Mouse (Mus musculus): ENCODE measurements around the gene Eps8l1.
A peak's percentile ranks its signal among the peaks of the same experiment; 100 is the strongest.
"Not testable (repeated sequence)": the region's sequence is repeated elsewhere in the genome, so short reads cannot be mapped to it uniquely, and the experiment has no call there.

The Eps8l1 gene

DNA sequence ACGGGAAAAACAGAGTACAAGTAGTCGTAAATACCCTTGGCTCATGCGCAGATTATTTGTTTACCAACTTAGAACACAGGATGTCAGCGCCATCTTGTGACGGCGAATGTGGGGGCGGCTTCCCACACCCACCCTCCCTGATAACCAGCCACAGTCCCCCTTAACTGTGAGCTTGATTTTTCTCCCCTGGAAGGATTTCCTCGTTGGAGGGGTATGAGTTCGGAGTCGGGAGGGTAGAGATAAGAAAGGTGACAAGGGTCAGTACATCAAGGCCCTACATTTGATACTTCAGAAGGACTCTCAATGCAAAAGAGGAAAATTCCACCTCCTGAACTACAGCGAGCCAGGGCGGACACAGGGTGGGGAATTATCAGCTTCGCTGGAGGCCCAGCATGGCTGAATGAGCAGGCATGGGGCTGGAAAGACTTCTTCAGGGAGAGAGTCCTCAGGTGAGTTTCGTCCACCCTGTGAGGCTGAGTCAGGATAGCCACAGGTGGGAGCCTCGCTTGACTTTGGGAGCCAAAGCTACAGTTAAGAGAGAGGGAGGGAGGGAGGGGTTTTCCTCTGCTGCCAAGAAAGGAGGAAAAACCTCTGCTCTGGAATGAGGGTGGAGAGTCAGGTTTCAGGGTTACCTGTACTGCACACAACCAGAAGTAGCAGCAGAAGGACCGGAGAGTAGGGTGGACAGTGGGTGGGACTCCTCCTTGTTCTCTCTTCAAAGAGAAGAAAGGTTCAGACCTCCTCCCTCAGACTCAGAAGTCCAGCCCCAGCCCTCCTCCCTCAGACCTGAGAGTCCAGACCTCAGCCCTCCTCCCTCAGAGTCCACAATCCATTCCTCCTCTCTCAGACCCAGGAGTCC lies at the start of gene Eps8l1:
Gene Eps8l1 (plus strand): TSS at position 99 of the 859 bp plus-strand sequence.
- no peak for DNase-seq (ENCODE audit: low read depth, low spot score)

DNA sequence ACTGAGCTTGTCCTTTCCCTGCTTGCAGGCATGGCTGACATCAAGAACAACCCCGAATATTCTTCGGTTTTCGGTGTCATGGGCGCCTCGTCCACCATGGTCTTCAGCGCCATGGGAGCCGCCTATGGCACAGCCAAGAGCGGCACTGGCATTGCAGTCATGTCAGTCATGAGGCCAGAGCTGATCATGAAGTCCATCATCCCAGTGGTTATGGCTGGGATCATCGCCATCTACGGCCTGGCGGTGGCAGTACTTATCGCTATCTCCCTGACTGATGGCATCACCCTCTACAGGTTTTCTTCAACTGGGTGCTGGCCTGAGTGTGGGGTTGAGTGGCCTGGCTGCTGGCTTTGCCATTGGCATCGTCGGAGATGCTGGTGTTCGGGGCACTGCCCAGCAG lies 48.1 kb upstream of the Eps8l1 start:
- DNase-seq (ENCODE audit: low read depth, low spot score), result not testable (repeated sequence)

DNA sequence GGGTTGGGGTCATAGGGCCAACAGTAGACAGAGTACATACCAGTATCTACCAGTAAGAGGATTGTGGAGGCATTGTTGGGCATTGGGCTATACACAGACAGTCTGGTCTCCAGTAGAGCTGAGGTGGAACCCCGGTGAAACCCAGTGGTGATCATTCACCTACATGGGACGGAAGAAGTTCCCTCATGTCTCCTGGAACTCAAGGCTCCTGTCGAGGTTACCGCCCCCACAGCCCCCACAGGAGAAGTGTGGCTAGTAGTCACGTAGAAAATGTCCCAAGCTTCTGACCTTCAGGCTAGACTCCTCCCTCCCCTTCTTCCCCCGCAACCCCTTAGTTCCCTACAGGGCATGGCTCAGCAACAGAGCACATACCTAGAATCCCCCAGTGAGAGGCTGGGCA lies 40.8 kb upstream of the Eps8l1 start:
- DNase-seq (ENCODE audit: low read depth, low spot score), result no peak

DNA sequence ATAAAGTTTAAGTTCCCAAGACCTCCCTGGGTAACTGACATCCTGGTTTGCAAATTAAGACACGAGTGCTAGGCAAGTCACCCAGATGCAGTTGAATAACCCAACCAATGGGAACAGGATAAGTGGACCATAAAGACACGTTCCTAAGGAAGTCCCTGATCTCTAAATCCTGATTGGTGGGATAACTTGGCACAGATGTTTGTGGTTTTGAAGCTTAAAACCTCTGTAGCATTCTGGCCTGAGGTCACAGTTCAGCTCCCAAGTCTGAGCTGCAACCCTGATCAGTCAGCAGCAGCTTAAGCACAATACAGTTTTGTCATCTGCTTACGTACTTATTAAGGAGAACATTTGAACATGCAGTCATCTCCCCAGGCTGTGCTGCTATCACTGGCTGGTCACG lies 40.2 kb upstream of the Eps8l1 start:
- DNase-seq (ENCODE audit: low read depth, low spot score), result no peak

DNA sequence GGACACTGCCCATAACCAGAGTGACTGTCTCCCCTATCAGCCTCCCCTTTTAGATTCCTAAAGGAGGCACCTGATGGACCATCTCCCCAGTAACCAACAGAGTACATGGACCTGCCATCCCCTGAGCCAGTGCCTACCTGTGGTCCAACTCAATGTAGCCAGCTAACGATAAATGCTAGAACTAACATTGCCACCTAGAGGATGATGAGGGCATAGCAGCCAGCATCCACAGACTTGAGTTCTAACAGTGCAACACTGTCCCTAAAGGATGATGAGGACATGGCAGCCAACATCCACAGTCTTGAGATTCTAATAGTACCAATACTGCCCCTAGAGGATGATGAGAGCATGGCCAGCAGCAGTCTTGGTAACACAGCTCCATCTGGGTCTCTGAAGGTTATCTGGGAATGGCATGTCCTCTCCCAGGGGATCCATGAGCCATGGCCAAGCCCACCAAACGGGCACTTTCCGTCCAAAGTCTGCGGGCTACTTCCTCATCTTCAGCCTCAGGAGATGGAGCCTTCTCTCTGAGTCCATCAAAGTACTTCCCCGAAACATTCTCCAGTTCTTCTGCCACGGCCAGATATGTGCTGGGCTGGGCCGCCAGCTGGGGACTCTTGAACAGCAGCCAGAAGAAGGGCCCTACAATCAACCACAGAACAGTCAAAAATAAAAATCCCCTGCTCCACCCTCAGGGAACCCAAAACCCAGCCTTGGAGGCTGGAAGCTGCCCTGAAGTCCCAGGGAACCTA lies 33.1 kb upstream of the Eps8l1 start:
- peak; percentile 81 for DNase-seq (ENCODE audit: low read depth, low spot score)

DNA sequence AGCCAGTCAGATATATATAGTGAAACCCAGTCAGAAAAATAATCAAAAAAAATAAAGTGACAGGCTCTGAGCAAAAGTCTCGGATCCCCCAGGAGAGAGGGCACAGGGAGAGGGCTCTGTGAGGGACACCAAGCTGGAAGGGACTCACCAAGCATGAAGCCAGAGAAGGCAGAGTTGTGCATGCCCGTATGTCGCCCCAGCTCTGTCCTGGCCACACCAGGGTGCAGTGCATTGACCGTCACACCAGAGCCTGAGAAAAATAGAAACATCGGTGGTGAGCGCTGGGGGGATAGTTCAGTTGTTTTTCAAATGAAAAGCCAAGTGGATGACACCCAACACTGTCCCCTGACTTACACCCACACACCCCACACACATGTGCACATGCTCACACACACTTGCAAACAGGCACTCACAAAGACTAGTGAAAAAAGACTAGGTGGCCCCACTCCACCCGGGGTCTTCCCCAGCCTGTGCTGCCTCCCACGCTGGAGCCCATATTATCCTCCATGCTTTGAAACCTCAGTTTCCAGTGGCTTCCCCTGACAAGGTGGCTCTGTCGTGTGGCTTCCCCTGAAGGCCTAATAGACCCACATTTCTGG lies 30.1 kb upstream of the Eps8l1 start:
- no peak for DNase-seq (ENCODE audit: low read depth, low spot score)

DNA sequence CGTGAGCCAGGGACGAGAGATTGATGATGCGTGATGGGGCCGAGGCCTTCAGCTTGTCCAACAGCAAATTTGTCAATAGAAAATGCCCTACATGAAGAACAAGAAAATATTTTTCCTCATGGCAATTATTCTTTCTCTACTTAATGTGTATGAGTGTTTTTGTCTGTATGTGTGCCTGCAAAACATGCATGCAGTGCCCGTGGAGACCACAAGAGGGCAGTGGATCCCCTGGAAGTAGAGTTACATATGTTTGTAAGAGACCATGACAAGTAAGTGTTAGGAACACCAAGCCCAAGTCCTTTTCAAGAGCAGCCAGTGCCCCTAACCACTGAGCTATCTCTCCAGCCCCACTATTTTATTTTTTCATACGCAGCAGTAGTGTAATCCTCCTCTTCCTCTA lies 28.9 kb upstream of the Eps8l1 start:
- peak; percentile 42 for DNase-seq (ENCODE audit: low read depth, low spot score)

DNA sequence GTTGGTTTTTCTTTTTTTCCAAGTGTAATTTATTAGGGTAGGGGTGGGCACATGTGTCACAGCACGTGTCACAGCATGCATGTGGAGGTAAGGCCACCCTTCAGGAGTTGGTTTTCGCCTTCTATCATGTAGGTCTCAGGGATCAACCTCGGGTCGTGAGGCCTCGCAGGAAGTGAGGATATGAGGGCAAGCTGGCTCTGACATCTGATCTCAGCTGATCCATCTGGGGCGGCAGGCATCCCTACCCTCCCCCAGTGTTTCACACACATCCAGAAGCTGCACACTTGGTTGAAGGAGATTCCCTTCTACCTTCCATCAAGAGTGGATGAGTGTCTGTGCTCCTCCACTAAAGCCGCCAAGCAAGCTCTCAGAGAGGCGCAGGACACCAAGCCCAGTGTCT lies 28.4 kb upstream of the Eps8l1 start:
- DNase-seq (ENCODE audit: low read depth, low spot score), result no peak

DNA sequence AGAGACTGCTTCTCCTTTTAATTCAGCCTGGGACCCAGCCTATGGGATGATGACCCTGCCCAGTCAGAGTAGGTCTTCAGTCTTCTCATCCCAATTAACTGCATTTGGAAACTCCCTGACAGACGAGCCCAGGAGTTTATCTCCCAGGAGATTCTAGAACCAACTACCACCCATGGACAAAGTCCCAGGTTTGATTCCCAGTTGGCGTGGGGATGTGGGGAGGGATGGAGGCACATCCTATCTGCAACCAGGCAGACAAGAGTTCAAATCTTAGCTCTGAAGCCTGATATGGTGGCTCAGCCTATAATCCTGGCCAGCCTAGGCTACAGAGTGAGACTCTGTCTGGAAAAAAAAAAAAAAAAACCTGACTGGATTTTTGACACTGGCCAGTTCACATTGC lies 22.8 kb upstream of the Eps8l1 start:
- no peak for DNase-seq (ENCODE audit: low read depth, low spot score)

DNA sequence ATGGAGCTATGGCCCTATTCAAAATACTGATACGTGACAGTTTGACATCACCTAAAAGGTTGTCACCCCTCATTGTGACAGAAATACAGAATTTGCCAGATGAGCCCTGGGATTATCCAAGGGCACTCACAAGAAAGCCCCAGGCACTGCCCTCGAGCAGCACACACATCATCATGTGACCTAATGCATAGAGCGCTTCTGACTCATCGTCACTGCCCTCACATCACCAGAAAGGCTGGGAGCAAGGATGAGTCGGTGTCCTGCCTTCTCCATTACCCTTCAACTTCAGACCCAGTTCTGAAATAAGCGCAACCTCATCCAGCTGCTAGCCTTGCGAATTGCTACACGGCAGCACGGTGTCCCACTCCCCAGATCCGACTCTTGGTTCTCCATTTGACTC lies 19.9 kb upstream of the Eps8l1 start:
- DNase-seq (ENCODE audit: low read depth, low spot score), result no peak

DNA sequence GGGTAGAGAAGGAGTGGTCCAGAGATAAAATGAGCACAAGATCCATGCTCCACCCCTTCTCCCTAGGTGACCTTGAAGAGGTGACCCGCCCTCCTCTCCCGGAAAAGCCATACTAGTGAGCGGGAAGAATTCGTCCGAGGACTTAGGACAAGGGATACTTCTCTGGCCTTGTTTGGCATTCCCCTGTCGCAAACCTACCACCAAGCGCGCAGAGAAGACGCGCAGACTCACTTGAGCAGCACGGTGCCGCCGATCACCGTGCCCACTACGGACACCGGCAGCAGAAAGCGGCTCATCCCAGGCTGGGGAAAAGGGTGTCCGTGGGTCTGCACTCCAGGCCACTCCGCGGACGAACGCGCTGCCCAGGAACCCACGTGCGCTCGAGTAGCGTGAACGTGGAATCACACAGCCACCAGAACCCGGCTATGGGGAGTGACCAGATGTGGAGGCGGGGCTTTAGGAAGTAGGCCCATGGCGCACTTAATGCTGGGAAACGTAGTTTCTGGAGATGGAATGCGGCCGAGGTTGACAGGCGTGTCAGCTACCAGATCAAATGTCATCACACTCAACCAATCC lies 15.2 kb upstream of the Eps8l1 start, which contains the start of gene Rdh13:
Gene Rdh13 (minus strand): TSS at position 434 of the 576 bp plus-strand sequence.
- peak; percentile 58 for DNase-seq (ENCODE audit: low read depth, low spot score)

DNA sequence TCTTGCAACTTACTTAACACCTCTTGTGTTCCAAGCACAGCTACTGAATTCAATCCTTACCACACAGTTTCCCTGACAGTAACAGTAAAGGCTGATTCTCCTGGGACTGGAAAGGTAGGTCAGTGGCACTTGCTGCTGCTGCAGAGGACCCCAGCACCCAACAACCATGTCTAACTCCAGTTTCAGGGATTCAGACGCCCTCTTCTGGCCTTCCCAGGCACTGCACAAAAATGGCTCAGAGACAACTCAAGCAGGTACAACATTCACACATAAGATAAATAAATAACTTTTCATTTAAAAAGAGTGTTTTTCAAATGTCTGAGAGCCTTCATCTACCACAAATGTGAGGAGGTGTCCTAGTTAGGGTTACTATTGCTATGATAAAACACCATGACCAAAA lies 13.3 kb upstream of the Eps8l1 start:
- DNase-seq (ENCODE audit: low read depth, low spot score), result peak; percentile 17

DNA sequence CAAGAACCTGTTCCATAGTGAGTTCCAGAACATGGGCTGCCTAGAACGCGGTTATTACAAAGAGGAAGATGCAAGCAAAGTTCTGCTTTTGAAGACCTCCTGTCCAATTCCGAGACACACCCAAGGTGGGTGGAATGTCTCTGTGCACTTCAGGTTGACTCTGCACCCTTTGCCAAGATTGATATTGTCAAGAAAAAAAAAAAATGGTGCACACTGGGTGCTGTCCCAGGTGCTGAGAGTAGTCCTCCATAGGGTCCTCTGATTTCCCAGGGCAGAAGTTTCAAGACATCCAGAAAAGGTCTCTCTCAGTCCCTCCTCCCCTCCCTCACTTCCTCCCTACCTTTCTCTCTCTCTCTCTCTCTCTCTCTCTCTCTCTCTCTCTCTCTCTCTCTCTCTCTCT lies 12.0 kb upstream of the Eps8l1 start:
- DNase-seq (ENCODE audit: low read depth, low spot score), result no peak

DNA sequence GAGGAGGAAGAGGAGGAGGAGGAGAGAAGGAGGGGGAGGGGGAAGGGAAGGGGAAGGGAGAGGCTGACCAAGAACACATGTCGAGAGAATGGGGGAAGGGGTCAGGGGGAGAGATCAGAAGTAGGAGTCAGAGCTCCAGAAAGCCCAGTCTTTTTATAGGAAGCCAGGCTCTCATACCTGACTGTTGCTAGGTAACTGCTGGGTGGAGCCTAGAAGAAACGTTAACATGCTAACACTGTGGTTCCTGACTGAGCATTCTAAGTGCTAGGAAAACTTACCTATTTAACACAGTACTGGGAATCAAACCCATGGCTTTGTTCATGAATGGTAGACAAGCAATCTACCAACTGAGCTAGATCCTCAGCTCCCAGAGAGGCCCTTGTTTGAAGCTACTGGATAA lies 11.3 kb upstream of the Eps8l1 start:
- no peak for DNase-seq (ENCODE audit: low read depth, low spot score)

DNA sequence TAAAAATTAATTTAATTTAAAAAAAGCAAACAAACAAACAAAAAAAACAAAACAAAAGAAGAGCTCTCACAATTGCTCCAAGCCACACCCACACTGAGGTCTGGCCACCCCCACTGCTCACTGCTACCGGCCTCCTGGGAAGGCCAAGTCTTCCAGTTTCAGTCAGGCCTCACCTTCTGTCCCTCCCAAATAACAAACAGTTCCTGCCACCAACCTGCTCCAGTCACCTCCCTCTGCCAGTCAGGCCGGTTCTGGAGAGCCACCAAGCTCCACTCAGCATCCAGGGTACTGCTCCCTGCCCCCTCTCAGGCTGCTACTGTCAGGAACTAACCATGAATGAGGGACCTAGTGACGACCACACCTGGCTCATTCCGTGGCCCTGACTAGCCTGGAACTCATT lies 7.8 kb upstream of the Eps8l1 start:
- DNase-seq (ENCODE audit: low read depth, low spot score), result no peak

DNA sequence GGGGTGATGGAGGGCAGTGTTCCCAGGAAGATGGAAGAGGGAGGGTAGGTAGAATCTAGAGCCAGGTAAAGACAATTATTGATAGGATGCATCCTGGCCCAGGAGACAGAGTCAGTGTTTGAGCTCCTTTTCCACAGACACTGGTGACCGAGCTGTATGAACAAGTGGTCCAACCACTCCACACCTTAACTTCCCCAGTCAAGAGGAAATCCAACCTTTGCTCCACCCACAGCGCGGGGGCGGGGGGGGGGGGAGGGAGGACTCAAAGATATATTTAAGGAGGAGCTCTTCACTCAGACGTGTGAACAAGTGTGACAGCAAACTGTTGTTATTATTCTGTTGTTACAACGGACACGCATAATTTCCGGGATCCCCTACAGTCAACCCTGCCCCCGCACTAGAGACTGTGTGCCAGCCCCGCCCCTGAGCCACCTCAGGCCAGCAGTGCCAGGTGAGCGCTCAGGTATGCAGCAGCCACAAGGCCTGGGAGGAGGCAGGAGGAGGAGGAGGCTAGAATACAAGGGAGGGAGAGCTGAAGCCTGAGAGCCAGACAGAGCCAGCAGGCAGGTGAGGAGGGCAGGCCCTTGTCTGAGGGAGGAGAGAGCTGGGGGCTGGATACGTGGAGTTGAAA lies 3.8 kb downstream of the Eps8l1 start:
- DNase-seq (ENCODE audit: low read depth, low spot score), result no peak

DNA sequence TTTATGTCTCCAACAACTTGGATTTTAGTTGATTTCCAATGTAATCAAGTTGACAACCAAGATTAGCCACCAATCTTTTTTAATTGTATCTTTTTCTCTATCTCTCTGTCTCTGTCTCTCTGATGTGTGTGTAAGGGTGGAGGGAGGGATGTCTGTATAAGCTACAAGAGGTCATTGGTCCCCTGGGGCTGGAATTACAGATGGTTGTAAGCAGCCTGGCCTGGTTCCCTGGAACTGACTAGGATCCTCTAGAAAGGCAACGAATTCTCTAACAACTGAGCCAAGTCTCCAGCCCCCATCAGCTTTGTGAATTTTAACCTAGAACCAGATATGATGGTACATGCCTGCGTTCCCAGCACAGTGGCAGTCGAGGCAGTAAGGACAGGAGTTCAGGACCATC lies 7.3 kb downstream of the Eps8l1 start:
- DNase-seq (ENCODE audit: low read depth, low spot score), result no peak

DNA sequence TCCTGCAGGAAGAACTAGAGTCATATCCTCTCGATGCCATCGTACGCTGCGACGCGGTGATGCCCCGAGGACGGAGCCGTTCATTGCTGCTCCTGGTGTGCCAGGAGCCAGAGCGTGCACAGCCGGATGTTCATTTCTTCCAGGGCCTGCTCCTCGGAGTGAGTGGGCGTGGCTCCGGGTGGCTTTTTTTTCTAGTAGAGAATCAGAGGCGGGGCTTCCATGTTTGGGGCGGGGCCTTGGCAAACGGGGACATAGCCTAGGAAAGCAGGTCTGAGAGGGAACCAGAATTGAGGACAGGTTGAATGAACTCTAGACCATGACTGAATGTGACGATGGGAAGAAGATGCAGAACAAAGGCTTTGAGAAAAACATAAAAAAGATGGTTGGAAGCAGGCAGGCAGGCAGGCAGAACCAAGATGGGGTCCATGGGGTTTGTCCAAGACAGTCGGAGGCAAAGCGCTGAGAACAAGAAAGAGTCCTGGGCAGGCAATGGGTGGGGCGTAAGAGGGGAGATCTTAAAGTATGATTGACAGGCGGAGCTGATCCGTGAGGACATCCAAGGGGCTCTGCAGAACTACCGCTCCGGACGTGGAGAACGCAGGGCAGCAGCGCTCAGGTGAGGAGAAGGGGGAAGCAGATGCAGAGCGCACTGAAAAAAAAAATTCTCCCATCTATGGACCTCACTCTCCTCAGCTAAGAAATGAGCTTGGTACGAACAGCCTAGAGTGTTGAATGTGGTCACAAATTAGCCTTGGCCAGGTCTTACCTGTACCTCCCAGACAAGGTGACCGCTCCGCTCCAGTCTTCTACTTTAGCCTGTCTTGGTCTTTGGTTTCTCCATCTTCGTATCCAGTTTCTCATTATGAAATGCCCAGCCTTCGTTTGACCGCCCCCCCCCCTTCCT lies 10.1 kb downstream of the Eps8l1 start:
- DNase-seq (ENCODE audit: low read depth, low spot score), result no peak

DNA sequence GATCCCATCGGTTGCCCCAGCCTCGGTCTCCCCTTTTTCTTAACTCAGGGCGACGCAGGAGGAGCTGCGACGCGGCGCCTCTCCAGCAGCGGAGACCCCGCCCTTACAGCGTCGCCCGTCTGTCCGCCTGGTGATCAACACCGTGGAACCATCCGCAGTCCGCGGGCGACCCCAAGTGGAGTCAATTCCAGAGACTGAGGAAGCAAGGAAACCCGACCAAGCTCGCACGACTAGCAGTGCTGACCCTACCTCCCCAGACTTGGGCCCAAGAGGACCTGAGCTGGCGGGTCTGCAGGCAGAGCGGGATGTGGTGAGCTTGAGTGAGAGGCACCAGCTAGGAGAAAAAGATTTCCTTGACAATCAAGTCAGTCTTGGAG lies 10.7 kb downstream of the Eps8l1 start:
- no peak for DNase-seq (ENCODE audit: low read depth, low spot score)

DNA sequence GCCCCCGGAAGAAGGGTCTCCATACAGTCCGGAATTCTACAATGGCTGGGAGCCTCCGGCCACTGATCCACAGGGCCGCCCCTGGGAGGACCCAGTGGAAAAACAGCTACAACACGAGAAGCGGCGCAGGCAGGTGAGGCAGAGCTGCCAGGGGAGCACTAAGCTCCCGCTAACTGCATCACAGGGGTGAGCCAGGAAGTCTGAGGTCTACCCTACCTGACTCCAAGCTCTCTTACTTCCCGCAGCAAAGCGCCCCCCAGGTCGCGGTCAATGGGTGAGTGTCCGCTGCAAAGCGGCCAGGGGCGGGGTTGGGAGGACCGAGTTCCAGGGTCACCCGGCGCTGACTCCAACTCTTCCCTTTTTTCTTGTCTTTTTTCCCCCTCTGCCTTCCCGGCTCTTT lies 13.5 kb downstream of the Eps8l1 start:
- DNase-seq (ENCODE audit: low read depth, low spot score), result no peak

Measured in c-Kit-negative CD71-positive TER-119-positive erythroid progenitor cells, embryonic 14.5 days (primary cell).